Mouse (Mus musculus) 3134 (cell line): Measurements from ENCODE around the gene Scrn3.
A peak's percentile ranks its signal among the peaks of the same experiment; 100 is the strongest.

Experiments
- DNase-seq: peaks from one replicate; pipeline ENCODE4 v3.0.0-alpha.2; 2011; ENCODE audit warnings: low spot score; ENCODE audit not compliant: insufficient read length; ENCODE audit errors: extremely low read depth

Gene Scrn3

GRCm38 (mm10) chr2:73274119-73274920 is 38.1 kb upstream of the Scrn3 start:
- no peak for DNase-seq

GRCm38 (mm10) chr2:73275261-73276040 is 37.0 kb upstream of the Scrn3 start:
- no peak for DNase-seq

- no peak for DNase-seq
Observed at GRCm38 (mm10) chr2:73276141-73276571, 36.2 kb upstream of the Scrn3 start.

GRCm38 (mm10) chr2:73277021-73277708 is 35.2 kb upstream of the Scrn3 start:
- no peak for DNase-seq

GRCm38 (mm10) chr2:73277709-73278075 is 34.7 kb upstream of the Scrn3 start:
- DNase-seq, result no peak

GRCm38 (mm10) chr2:73278131-73278854 is 34.1 kb upstream of the Scrn3 start:
- peak; percentile 75 for DNase-seq

- no peak for DNase-seq
Observed at GRCm38 (mm10) chr2:73278869-73279268, 33.5 kb upstream of the Scrn3 start.

- no peak for DNase-seq
Observed at GRCm38 (mm10) chr2:73279271-73280038, 32.9 kb upstream of the Scrn3 start.

- DNase-seq, result no peak
Observed at GRCm38 (mm10) chr2:73280356-73281047, 31.9 kb upstream of the Scrn3 start.

- no peak for DNase-seq
Observed at GRCm38 (mm10) chr2:73281048-73281661, 31.2 kb upstream of the Scrn3 start.

- DNase-seq, result no peak
Observed at GRCm38 (mm10) chr2:73281707-73282106, 30.7 kb upstream of the Scrn3 start.

GRCm38 (mm10) chr2:73285630-73286029 is 26.8 kb upstream of the Scrn3 start:
- no peak for DNase-seq

- no peak for DNase-seq
Observed at GRCm38 (mm10) chr2:73291130-73291529, 21.3 kb upstream of the Scrn3 start.

- no peak for DNase-seq
Observed at GRCm38 (mm10) chr2:73295023-73295422, 17.4 kb upstream of the Scrn3 start.

GRCm38 (mm10) chr2:73298154-73298553 is 14.2 kb upstream of the Scrn3 start:
- DNase-seq, result no peak

GRCm38 (mm10) chr2:73298841-73299240 is 13.6 kb upstream of the Scrn3 start:
- DNase-seq, result no peak

- DNase-seq, result no peak
Observed at GRCm38 (mm10) chr2:73301979-73302378, 10.4 kb upstream of the Scrn3 start.

GRCm38 (mm10) chr2:73302722-73303121 is 9.7 kb upstream of the Scrn3 start:
- no peak for DNase-seq

- DNase-seq, result no peak
Observed at GRCm38 (mm10) chr2:73304506-73304905, 7.9 kb upstream of the Scrn3 start.
